Mouse (Mus musculus): ENCODE measurements at regions not wholly inside any gene's neighbourhood (a gene's known extent, or its start where the extent isn't known, plus 50 kb on each side); places are given as distances from the start of the nearest gene placed in this dataset.
"Not testable (repeated sequence)": the region's sequence is repeated elsewhere in the genome, so short reads cannot be mapped to it uniquely, and the experiment has no call there.

- 67% methylated on average over 2 of the region's 2 CpGs for WGBS
- no peaks in the 10 kb centered on the region for H3K36me3 ChIP-seq (ENCODE audit: control insufficient read depth, insufficient read depth, low read length)
- H3K4me3 ChIP-seq (ENCODE audit: low read length), result no peak overlapping the region
- no peak overlapping the region for H3K9ac ChIP-seq (ENCODE audit: low read depth, low read length)
- ATAC-seq, result no peak
- H3K27ac ChIP-seq (ENCODE audit: low read depth, low read length), result no peak overlapping the region
- H3K9me3 ChIP-seq (ENCODE audit: control insufficient read depth, low read length), result no peaks in the 10 kb centered on the region
- no peaks in the 10 kb centered on the region for H3K27me3 ChIP-seq (replicated peaks; ENCODE audit: control insufficient read depth, insufficient read depth, low read length)
- no peaks in the 10 kb centered on the region for H3K4me1 ChIP-seq (ENCODE audit: control insufficient read depth, insufficient read depth, low read depth, low read length)
- H3K4me2 ChIP-seq (ENCODE audit: low read length), result no peak overlapping the region
Measured at GRCm38 (mm10) chr6:20641851-20642250, 573.5 kb upstream of the Kcnd2 start.

DNA sequence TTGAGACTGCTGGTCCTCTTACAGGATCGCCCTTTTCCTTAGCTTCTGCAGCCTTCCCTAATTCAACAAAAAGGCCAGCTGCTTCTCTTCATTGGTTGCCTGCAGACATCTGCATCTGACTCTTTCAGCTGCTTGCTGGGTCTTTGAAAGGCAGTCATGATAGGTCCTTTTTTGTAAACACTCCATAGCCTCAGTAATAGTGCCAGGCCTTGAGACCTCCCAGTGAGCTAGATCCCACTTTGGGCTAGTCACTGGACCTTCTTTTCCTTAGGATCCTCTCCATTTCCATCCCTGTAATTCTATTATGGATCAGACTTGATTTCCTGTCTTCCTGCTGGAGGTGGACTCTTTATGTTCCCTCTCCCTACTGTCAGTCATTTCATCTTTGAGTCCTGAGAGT lies 558.3 kb upstream of the Kcnd2 start:
- WGBS, result 85% methylated on average over 1 of the region's 1 CpGs
- Histone ChIP-seq H3K4me3 (ENCODE audit: low read length) (no peak overlapping the region), H3K27me3 (replicated peaks; ENCODE audit: control insufficient read depth, insufficient read depth, low read length) (no peaks in the 10 kb centered on the region), H3K4me2 (ENCODE audit: low read length) (no peak overlapping the region), H3K9me3 (ENCODE audit: control insufficient read depth, low read length) (no peaks in the 10 kb centered on the region), H3K9ac (ENCODE audit: low read depth, low read length) (no peak overlapping the region), H3K27ac (ENCODE audit: low read depth, low read length) (no peak overlapping the region), H3K4me1 (ENCODE audit: control insufficient read depth, insufficient read depth, low read depth, low read length) (no peaks in the 10 kb centered on the region), H3K36me3 (ENCODE audit: control insufficient read depth, insufficient read depth, low read length) (no peaks in the 10 kb centered on the region)
- ATAC-seq, result no peak

DNA sequence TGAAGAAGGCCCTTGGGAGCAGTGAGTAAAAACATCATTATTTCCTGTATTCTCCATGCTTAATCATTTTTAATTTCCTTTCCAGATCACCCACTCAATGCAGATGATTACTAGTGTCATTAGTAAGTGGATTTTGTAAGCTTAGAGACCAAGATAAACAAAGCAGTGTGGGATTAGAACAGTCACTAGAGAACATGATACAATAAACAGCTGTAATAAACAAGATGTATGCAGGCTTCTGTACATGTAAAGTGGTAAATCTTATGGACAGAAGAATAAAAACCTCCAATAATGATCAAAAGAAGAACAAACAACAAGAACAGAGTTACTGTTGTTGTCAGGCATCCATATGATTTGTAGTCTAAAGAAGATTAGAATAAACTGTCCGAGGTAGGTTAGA lies 542.1 kb upstream of the Kcnd2 start:
- ATAC-seq, result no peak
- 61% methylated on average over 1 of the region's 1 CpGs for WGBS
- Histone ChIP-seq H3K36me3 (ENCODE audit: control insufficient read depth, insufficient read depth, low read length) (no peaks in the 10 kb centered on the region), H3K4me3 (ENCODE audit: low read length) (no peak overlapping the region), H3K9me3 (ENCODE audit: control insufficient read depth, low read length) (no peaks in the 10 kb centered on the region), H3K27me3 (replicated peaks; ENCODE audit: control insufficient read depth, insufficient read depth, low read length) (no peaks in the 10 kb centered on the region), H3K27ac (ENCODE audit: low read depth, low read length) (no peak overlapping the region), H3K9ac (ENCODE audit: low read depth, low read length) (no peak overlapping the region), H3K4me2 (ENCODE audit: low read length) (no peak overlapping the region), H3K4me1 (ENCODE audit: control insufficient read depth, insufficient read depth, low read depth, low read length) (no peaks in the 10 kb centered on the region)

- H3K36me3 ChIP-seq (ENCODE audit: control insufficient read depth, insufficient read depth, low read length); H3K9ac ChIP-seq (ENCODE audit: low read depth, low read length); H3K4me3 ChIP-seq (ENCODE audit: low read length); H3K27ac ChIP-seq (ENCODE audit: low read depth, low read length); ATAC-seq; H3K4me1 ChIP-seq (ENCODE audit: control insufficient read depth, insufficient read depth, low read depth, low read length); H3K9me3 ChIP-seq (ENCODE audit: control insufficient read depth, low read length); H3K27me3 ChIP-seq (replicated peaks; ENCODE audit: control insufficient read depth, insufficient read depth, low read length); H3K4me2 ChIP-seq (ENCODE audit: low read length): not testable (repeated sequence)
- WGBS, result 73% methylated on average over 4 of the region's 4 CpGs
Measured at GRCm38 (mm10) chr6:20686447-20687238, 528.7 kb upstream of the Kcnd2 start.

DNA sequence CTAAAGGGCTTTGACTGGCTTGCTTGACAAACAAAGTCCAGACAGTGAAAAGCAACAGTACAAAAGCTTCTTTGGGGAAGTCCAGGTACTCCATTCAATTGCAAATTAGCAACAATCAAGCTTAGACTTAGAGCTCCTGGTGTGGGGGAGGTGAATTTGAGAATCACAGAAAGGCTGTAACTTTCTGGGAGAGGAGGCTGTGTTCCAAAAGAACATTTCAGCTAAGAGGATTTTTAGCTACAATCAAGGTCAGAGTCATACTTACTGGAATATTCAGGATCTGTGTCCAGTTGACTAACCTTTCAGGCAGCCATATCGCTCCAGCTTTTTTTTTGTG lies 528.1 kb upstream of the Kcnd2 start:
- not testable (repeated sequence) for H3K4me2 ChIP-seq (ENCODE audit: low read length); H3K9me3 ChIP-seq (ENCODE audit: control insufficient read depth, low read length); ATAC-seq; H3K4me3 ChIP-seq (ENCODE audit: low read length); H3K27me3 ChIP-seq (replicated peaks; ENCODE audit: control insufficient read depth, insufficient read depth, low read length); H3K27ac ChIP-seq (ENCODE audit: low read depth, low read length); H3K9ac ChIP-seq (ENCODE audit: low read depth, low read length); H3K36me3 ChIP-seq (ENCODE audit: control insufficient read depth, insufficient read depth, low read length); H3K4me1 ChIP-seq (ENCODE audit: control insufficient read depth, insufficient read depth, low read depth, low read length)
- WGBS, result 36% methylated on average over 1 of the region's 1 CpGs

- 85% methylated on average over 1 of the region's 1 CpGs for WGBS
- Histone ChIP-seq H3K36me3 (ENCODE audit: control insufficient read depth, insufficient read depth, low read length) (no peaks in the 10 kb centered on the region), H3K27me3 (replicated peaks; ENCODE audit: control insufficient read depth, insufficient read depth, low read length) (no peaks in the 10 kb centered on the region), H3K4me1 (ENCODE audit: control insufficient read depth, insufficient read depth, low read depth, low read length) (no peaks in the 10 kb centered on the region), H3K4me2 (ENCODE audit: low read length) (no peak overlapping the region), H3K27ac (ENCODE audit: low read depth, low read length) (no peak overlapping the region), H3K4me3 (ENCODE audit: low read length) (no peak overlapping the region), H3K9ac (ENCODE audit: low read depth, low read length) (no peak overlapping the region), H3K9me3 (ENCODE audit: control insufficient read depth, low read length) (no peaks in the 10 kb centered on the region)
- ATAC-seq, result no peak
Measured at GRCm38 (mm10) chr6:20725948-20726347, 489.4 kb upstream of the Kcnd2 start.

- H3K27ac ChIP-seq (ENCODE audit: low read depth, low read length), result no peak overlapping the region
- no peaks in the 10 kb centered on the region for H3K36me3 ChIP-seq (ENCODE audit: control insufficient read depth, insufficient read depth, low read length)
- no peak for ATAC-seq
- no peak overlapping the region for H3K9ac ChIP-seq (ENCODE audit: low read depth, low read length)
- no peak overlapping the region for H3K4me2 ChIP-seq (ENCODE audit: low read length)
- no peaks in the 10 kb centered on the region for H3K4me1 ChIP-seq (ENCODE audit: control insufficient read depth, insufficient read depth, low read depth, low read length)
- H3K9me3 ChIP-seq (ENCODE audit: control insufficient read depth, low read length), result peaks cover 2% of the 10 kb centered on the region; the same call in 1 of the 2 replicates
- no peak overlapping the region for H3K4me3 ChIP-seq (ENCODE audit: low read length)
- no peaks in the 10 kb centered on the region for H3K27me3 ChIP-seq (replicated peaks; ENCODE audit: control insufficient read depth, insufficient read depth, low read length)
Measured at GRCm38 (mm10) chr6:20739095-20739494, 476.2 kb upstream of the Kcnd2 start.

DNA sequence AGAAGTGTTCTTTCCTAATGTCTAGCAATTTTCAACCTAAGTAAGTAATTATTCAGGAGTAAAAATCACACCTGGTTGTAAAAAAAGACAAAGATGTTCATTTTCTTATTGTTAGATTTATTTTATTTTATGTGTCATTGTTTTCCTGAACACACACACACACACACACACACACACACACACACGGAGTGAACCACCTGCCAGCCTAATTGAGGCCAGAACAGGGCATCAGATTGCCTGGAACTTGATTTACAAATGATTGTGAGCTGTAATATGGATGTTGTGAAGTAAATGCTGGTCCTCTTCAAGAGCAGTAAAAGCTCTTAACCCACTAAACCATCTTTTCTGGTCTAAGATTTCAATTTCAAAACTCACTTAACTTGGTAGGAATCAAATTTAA lies 474.9 kb upstream of the Kcnd2 start:
- Histone ChIP-seq H3K4me2 (ENCODE audit: low read length) (no peak overlapping the region), H3K4me1 (ENCODE audit: control insufficient read depth, insufficient read depth, low read depth, low read length) (no peaks in the 10 kb centered on the region), H3K9me3 (ENCODE audit: control insufficient read depth, low read length) (peaks cover 2% of the 10 kb centered on the region; the same call in 1 of the 2 replicates), H3K9ac (ENCODE audit: low read depth, low read length) (no peak overlapping the region), H3K27ac (ENCODE audit: low read depth, low read length) (no peak overlapping the region), H3K4me3 (ENCODE audit: low read length) (no peak overlapping the region), H3K36me3 (ENCODE audit: control insufficient read depth, insufficient read depth, low read length) (no peaks in the 10 kb centered on the region), H3K27me3 (replicated peaks; ENCODE audit: control insufficient read depth, insufficient read depth, low read length) (no peaks in the 10 kb centered on the region)
- ATAC-seq, result no peak
- 59% methylated on average over 1 of the region's 1 CpGs for WGBS

GRCm38 (mm10) chr6:20741240-20741639 lies 474.1 kb upstream of the Kcnd2 start:
- Histone ChIP-seq H3K9ac (ENCODE audit: low read depth, low read length) (no peak overlapping the region), H3K9me3 (ENCODE audit: control insufficient read depth, low read length) (peaks cover 2% of the 10 kb centered on the region; the same call in 1 of the 2 replicates), H3K27ac (ENCODE audit: low read depth, low read length) (no peak overlapping the region), H3K27me3 (replicated peaks; ENCODE audit: control insufficient read depth, insufficient read depth, low read length) (no peaks in the 10 kb centered on the region), H3K36me3 (ENCODE audit: control insufficient read depth, insufficient read depth, low read length) (no peaks in the 10 kb centered on the region), H3K4me1 (ENCODE audit: control insufficient read depth, insufficient read depth, low read depth, low read length) (no peaks in the 10 kb centered on the region), H3K4me2 (ENCODE audit: low read length) (no peak overlapping the region), H3K4me3 (ENCODE audit: low read length) (no peak overlapping the region)
- no peak for ATAC-seq
- WGBS, result 50% methylated on average over 1 of the region's 1 CpGs

GRCm38 (mm10) chr6:20757240-20757639 lies 458.1 kb upstream of the Kcnd2 start:
- ATAC-seq, result no peak
- Histone ChIP-seq H3K36me3 (ENCODE audit: control insufficient read depth, insufficient read depth, low read length) (no peaks in the 10 kb centered on the region), H3K27me3 (replicated peaks; ENCODE audit: control insufficient read depth, insufficient read depth, low read length) (no peaks in the 10 kb centered on the region), H3K9ac (ENCODE audit: low read depth, low read length) (no peak overlapping the region), H3K4me3 (ENCODE audit: low read length) (no peak overlapping the region), H3K4me2 (ENCODE audit: low read length) (no peak overlapping the region), H3K9me3 (ENCODE audit: control insufficient read depth, low read length) (no peaks in the 10 kb centered on the region), H3K27ac (ENCODE audit: low read depth, low read length) (no peak overlapping the region), H3K4me1 (ENCODE audit: control insufficient read depth, insufficient read depth, low read depth, low read length) (no peaks in the 10 kb centered on the region)
